Mouse (Mus musculus) liver, adult 2 months (tissue): ENCODE data around the gene Agmat.

ENCODE experiments used
- CTCF ChIP-seq: fragments of 200-500 bp; IDR thresholded peaks from 2 replicates; pipeline ENCODE4 v1.5.1; 2011; ENCODE audit warnings: low read depth, low read length, control low read depth
- POLR2A ChIP-seq: fragments of 200-500 bp; IDR thresholded peaks from 2 replicates; pipeline ENCODE4 v1.6.1; 2011; ENCODE audit warnings: low read length, control low read depth; ENCODE audit not compliant: insufficient read depth; ENCODE audit errors: extremely low read depth

DNA sequence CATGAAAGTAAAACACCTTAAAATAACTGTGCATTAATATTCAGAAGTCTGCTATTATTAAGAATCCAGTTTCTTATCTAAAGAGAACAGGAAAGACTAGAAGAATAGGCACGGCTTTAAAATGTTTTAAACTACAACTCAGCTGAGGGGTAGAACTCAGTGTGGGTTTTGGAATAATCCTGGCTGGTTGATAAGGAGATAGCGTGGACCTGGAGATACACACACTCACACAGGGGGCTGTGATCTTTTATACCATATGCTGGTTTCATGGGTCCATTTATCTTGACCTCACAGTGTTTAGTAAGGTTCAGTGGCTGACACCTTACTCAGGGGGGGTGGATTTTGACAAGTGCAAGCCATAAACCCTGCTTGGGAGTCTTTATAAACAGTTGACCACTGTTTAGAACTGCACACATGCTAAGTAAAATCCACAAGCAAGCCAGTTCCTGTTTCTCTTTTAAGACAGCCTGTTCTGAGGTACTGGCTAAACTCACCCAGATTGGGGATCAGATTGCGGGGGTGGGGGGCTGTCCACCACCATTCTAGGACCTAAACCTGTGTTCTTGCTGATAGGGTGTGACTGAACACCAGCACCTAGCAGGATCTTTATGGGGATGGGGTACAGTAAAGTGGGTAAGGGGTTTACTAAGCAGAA, 43.2 kb downstream of the Agmat start:
- TF ChIP-seq CTCF, result no peak
- no peak for TF ChIP-seq POLR2A
